Mouse (Mus musculus) stomach, embryonic 16.5 days (tissue): ENCODE data around the gene Tmem269. TPM values are rescaled to one million over a fixed set of nuclear protein-coding genes. Genes with fewer than 3 reads are reported as not detected.

ENCODE experiments used
- ATAC-seq: fragments of 200-750 bp; cut with Nextera tagmentation; 2 replicates; pipeline ENCODE4 v1.8.0; 2017; ENCODE audit warnings: moderate number of reproducible peaks, moderate TSS enrichment; ENCODE audit not compliant: insufficient read depth, low FRiP score
- H3K27ac ChIP-seq: fragments of 300-500 bp; sonication (generic); 2 replicates; pipeline ENCODE4 v1.5.1; 2014; ENCODE audit warnings: low read length
- H3K27me3 ChIP-seq: fragments of 300-500 bp; sonication (generic); 2 replicates; pipeline ENCODE4 v1.6.1; 2014; ENCODE audit warnings: low read length, control low read depth, mixed read lengths; ENCODE audit not compliant: control insufficient read depth, insufficient read depth
- H3K36me3 ChIP-seq: fragments of 300-500 bp; sonication (generic); 2 replicates; pipeline ENCODE4 v1.6.1; 2014; ENCODE audit warnings: low read length; ENCODE audit not compliant: control insufficient read depth, insufficient read depth
- H3K4me1 ChIP-seq: fragments of 300-500 bp; sonication (generic); 2 replicates; pipeline ENCODE4 v1.6.1; 2014; ENCODE audit warnings: low read length, control low read depth, mixed read lengths; ENCODE audit not compliant: control insufficient read depth, insufficient read depth
- H3K4me2 ChIP-seq: fragments of 300-500 bp; sonication (generic); 2 replicates; pipeline ENCODE4 v1.6.1; 2014; ENCODE audit warnings: low read depth, low read length, mixed read lengths
- H3K4me3 ChIP-seq: fragments of 300-500 bp; sonication (generic); replicated peaks from 2 replicates; pipeline ENCODE4 v1.5.1; 2014; ENCODE audit warnings: mild to moderate bottlenecking, low read length
- H3K9ac ChIP-seq: fragments of 300-500 bp; sonication (generic); 2 replicates; pipeline ENCODE4 v1.6.1; 2014; ENCODE audit warnings: low read length
- H3K9me3 ChIP-seq: fragments of 300-500 bp; sonication (generic); replicated peaks from 2 replicates; pipeline ENCODE4 v1.6.1; 2016; ENCODE audit warnings: low read length, control low read depth; ENCODE audit not compliant: control insufficient read depth
- WGBS: fragments of 180-500 bp; shearing (Covaris S2); extraction: QIAGEN DNeasy Blood & Tissue Kit; methylation state at CpG from one replicate; pipeline ENCODE4 v1.1.7; 2014; 5-methylcytosine and 5-hydroxymethylcytosine counted together
- polyA plus RNA-seq: library from polyadenylated mRNA; unstranded; fragments of >200 nt; fragmentation: Nextera tagmentation; extraction: Ambion mirVana; gene quantifications from 2 replicates; pipeline ENCODE4 v1.2.1, GENCODE M21; 2015

Tmem269 gene
- polyA plus RNA-seq, 1 experiment from 2014 or later: 0.10 TPM

DNA sequence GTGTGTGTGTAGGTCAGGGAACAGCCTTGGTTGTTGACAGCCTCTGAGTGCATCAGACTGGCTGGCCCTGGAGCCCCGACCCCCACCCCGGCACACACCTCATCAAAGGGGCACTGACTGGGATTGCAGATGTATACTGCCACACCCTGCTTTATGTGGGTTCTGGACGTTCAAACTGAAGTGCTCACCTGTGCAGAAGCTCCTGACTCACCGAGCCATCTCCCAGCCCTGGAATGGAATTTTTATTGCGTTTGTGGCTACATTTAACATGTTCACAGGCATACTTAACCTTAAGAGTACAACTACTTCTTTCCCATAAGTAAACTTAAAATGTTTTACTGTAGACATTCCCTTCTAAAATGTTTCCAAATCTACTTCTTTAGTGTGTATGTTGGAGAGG is 60.1 kb downstream of the Tmem269 start:
- no peak for ATAC-seq
- Histone ChIP-seq H3K4me1 (no peaks in the 10 kb centered on the region), H3K4me3 (no peak overlapping the region), H3K27ac (no peak overlapping the region), H3K4me2 (no peak overlapping the region), H3K27me3 (no peaks in the 10 kb centered on the region), H3K36me3 (no peaks in the 10 kb centered on the region), H3K9me3 (no peaks in the 10 kb centered on the region), H3K9ac (no peak overlapping the region)
- 66% methylated on average over 5 of the region's 5 CpGs for WGBS

DNA sequence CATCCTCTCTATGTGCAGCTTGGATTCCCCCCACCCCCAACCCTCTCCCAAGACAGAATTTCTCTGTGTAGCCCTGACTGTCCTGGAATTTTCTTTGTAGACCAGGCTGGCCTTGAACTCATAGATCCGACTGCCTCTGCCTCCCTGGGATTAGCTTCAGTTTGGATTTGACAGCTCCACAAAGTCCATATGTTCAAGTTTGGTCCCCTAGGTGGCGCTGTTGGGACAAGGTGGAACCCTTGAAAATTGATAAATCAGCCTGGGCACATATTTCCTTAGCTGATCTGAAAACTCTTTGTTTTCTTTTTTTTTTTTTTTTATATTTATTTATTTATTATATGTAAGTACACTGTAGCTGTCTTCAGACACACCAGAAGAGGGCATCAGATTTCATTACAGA is 60.8 kb downstream of the Tmem269 start:
- H3K4me1 ChIP-seq: no peaks in the 10 kb centered on the region
- no peak for ATAC-seq
- no peak overlapping the region for H3K4me3 ChIP-seq
- 37% methylated on average over 2 of the region's 2 CpGs for WGBS
- no peaks in the 10 kb centered on the region for H3K27me3 ChIP-seq
- H3K27ac ChIP-seq: no peak overlapping the region
- H3K4me2 ChIP-seq: no peak overlapping the region
- H3K9me3 ChIP-seq: no peaks in the 10 kb centered on the region
- H3K36me3 ChIP-seq: no peaks in the 10 kb centered on the region
- no peak overlapping the region for H3K9ac ChIP-seq

Other genes with a start within 250 kb of the Tmem269 start
- 142 and 155 TPM in 2 replicates for gene Slc2a1, start 109.5 kb downstream of the Tmem269 start, polyA plus RNA-seq
- 4.9 and 5.5 TPM in 2 replicates for gene Zfp691, start 44.0 kb downstream of the Tmem269 start, polyA plus RNA-seq
- gene Ermap, start 28.2 kb downstream of the Tmem269 start, polyA plus RNA-seq: 13.3 and 17.0 TPM in 2 replicates
- 109 and 128 TPM in 2 replicates for gene Svbp, start 22.9 kb downstream of the Tmem269 start, polyA plus RNA-seq
- 25.4 and 25.7 TPM in 2 replicates for gene AU022252, start 14.5 kb upstream of the Tmem269 start, polyA plus RNA-seq
- 31.3 and 34.0 TPM in 2 replicates for gene P3h1, start 14.7 kb upstream of the Tmem269 start, polyA plus RNA-seq
- gene Cldn19, start 37.2 kb upstream of the Tmem269 start, polyA plus RNA-seq: 0.10 and 0.27 TPM in 2 replicates
- gene Ybx1, start 76.4 kb upstream of the Tmem269 start, polyA plus RNA-seq: 279 and 346 TPM in 2 replicates
- 62.8 and 70.6 TPM in 2 replicates for gene Ppih, start 102.3 kb upstream of the Tmem269 start, polyA plus RNA-seq
- 4.7 and 6.7 TPM in 2 replicates for gene Ccdc30, start 197.3 kb upstream of the Tmem269 start, polyA plus RNA-seq
- gene Ppcs, start 204.2 kb upstream of the Tmem269 start, polyA plus RNA-seq: 32.5 and 34.6 TPM in 2 replicates
- 0.21 and 0.70 TPM in 2 replicates for gene Zmynd12, start 204.6 kb upstream of the Tmem269 start, polyA plus RNA-seq